Mouse (Mus musculus) ES-Bruce4 (cell line): ENCODE results near the gene Ntn5. TPM values are rescaled to one million over a fixed set of nuclear protein-coding genes. Genes with fewer than 3 reads are reported as not detected.

ENCODE experiments used
- H3K27ac ChIP-seq: 2 replicates; pipeline ENCODE4 v1.5.1; 2012; ENCODE audit warnings: low read length, inconsistent platforms; ENCODE audit not compliant: insufficient read depth
- H3K27me3 ChIP-seq: 2 replicates; pipeline ENCODE4 v1.6.1; 2012; ENCODE audit warnings: mild to moderate bottlenecking, low read length, inconsistent platforms; ENCODE audit not compliant: control insufficient read depth, poor library complexity, insufficient read depth, severe bottlenecking
- H3K36me3 ChIP-seq: 2 replicates; pipeline ENCODE4 v1.6.1; 2012; ENCODE audit warnings: inconsistent platforms, mild to moderate bottlenecking, low read length, moderate library complexity; ENCODE audit not compliant: control insufficient read depth, poor library complexity, insufficient read depth, severe bottlenecking
- H3K4me1 ChIP-seq: one replicate; pipeline ENCODE4 v1.8.1; 2011; ENCODE audit warnings: low read length; ENCODE audit not compliant: control insufficient read depth, insufficient read depth
- H3K4me3 ChIP-seq: 2 replicates; pipeline ENCODE4 v1.5.1; 2011; ENCODE audit warnings: low read depth, mild to moderate bottlenecking, low read length
- H3K9ac ChIP-seq: 2 replicates; pipeline ENCODE4 v1.6.1; 2012; ENCODE audit warnings: low read depth, mild to moderate bottlenecking, inconsistent platforms; ENCODE audit not compliant: poor library complexity, severe bottlenecking
- H3K9me3 ChIP-seq: replicated peaks from 2 replicates; pipeline ENCODE4 v1.6.1; 2012; ENCODE audit warnings: mild to moderate bottlenecking, low read length, inconsistent platforms; ENCODE audit not compliant: control insufficient read depth, poor library complexity, insufficient read depth, severe bottlenecking
- CTCF ChIP-seq: IDR thresholded peaks from one replicate; pipeline ENCODE4 v1.8.1; 2011; ENCODE audit warnings: low read depth, low read length
- EP300 ChIP-seq: IDR thresholded peaks from 2 replicates; pipeline ENCODE4 v1.6.1; 2011; ENCODE audit warnings: low read depth, low read length; ENCODE audit not compliant: insufficient read depth
- POLR2A ChIP-seq: IDR thresholded peaks from one replicate; pipeline ENCODE4 v1.8.1; 2011; ENCODE audit warnings: low read length; ENCODE audit not compliant: insufficient read depth
- polyA plus RNA-seq: library from polyadenylated mRNA; stranded (reverse); fragments of >200 nt; gene quantifications from 2 replicates; pipeline ENCODE4 v1.2.4, GENCODE M21; 2011; ENCODE audit warnings: low read depth; ENCODE audit not compliant: missing spikeins, insufficient read depth, insufficient read length

The Ntn5 gene
- polyA plus RNA-seq, 1 experiment, result 0.51 TPM

- no peak overlapping the region for H3K9ac ChIP-seq
- no peaks in the 10 kb centered on the region for H3K9me3 ChIP-seq
- no peak overlapping the region for H3K27ac ChIP-seq
- H3K4me1 ChIP-seq, result peaks cover 2% of the 10 kb centered on the region
- TF ChIP-seq CTCF (peak; percentile 41), EP300 (no peak), POLR2A (no peak)
- H3K27me3 ChIP-seq, result no peaks in the 10 kb centered on the region
- no peak overlapping the region for H3K4me3 ChIP-seq
- H3K36me3 ChIP-seq, result no peaks in the 10 kb centered on the region
Measured at GRCm38 (mm10) chr7:45668921-45669320, 14.9 kb upstream of the Ntn5 start.

- Histone ChIP-seq H3K4me1 (no peaks in the 10 kb centered on the region), H3K4me3 (no peak overlapping the region), H3K27me3 (no peaks in the 10 kb centered on the region), H3K9me3 (no peaks in the 10 kb centered on the region), H3K27ac (no peak overlapping the region), H3K9ac (no peak overlapping the region), H3K36me3 (no peaks in the 10 kb centered on the region)
- TF ChIP-seq CTCF (no peak), EP300 (no peak), POLR2A (no peak)
Measured at GRCm38 (mm10) chr7:45677627-45678295, 6.1 kb upstream of the Ntn5 start.

GRCm38 (mm10) chr7:45678513-45678912 is 5.3 kb upstream of the Ntn5 start:
- Histone ChIP-seq H3K27ac (no peak overlapping the region), H3K4me1 (no peaks in the 10 kb centered on the region), H3K36me3 (no peaks in the 10 kb centered on the region), H3K4me3 (no peak overlapping the region), H3K9me3 (no peaks in the 10 kb centered on the region), H3K27me3 (no peaks in the 10 kb centered on the region), H3K9ac (no peak overlapping the region)
- TF ChIP-seq POLR2A (no peak), EP300 (no peak), CTCF (no peak)

GRCm38 (mm10) chr7:45679966-45680621 is 3.7 kb upstream of the Ntn5 start:
- H3K4me3 ChIP-seq, result no peak overlapping the region
- H3K36me3 ChIP-seq, result no peaks in the 10 kb centered on the region
- no peaks in the 10 kb centered on the region for H3K9me3 ChIP-seq
- no peak overlapping the region for H3K9ac ChIP-seq
- H3K4me1 ChIP-seq, result no peaks in the 10 kb centered on the region
- H3K27me3 ChIP-seq, result no peaks in the 10 kb centered on the region
- H3K27ac ChIP-seq, result no peak overlapping the region
- no peak for TF ChIP-seq CTCF
- TF ChIP-seq POLR2A, result no peak
- TF ChIP-seq EP300, result no peak

DNA sequence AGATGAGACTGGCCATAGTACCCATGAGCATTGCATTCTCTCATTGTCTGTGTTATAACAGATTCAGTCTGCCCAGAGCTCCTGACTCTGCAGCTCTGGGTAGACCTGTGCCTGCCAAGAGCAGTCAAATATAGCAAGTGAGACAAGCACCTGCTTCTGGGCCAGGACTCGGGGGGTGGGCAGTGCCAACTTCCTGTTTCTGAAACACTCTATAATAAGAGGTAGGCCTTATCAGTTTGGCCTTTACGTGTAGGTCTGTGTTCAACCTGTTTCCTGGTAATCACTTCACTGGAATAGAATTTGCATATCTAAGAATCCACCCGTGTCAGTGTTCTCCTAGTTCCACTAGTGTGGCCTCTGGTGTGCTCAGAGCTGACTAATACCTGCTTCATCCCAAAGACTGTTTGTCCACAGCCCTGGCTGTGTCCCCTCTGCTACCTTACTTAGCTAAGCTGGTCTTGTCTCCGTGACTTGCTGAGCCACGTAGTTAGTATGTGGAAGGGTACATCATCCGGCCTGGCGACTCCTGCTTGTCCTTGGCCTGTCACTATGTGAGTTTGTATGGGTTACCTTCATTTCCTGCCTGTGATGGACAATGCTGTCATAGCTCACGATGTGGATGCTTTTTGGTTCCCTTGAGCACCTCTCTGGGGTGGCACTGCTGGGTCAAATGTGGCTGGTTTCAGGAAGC is 2.6 kb upstream of the Ntn5 start:
- Histone ChIP-seq H3K4me1 (no peaks in the 10 kb centered on the region), H3K4me3 (no peak overlapping the region), H3K27ac (no peak overlapping the region), H3K9ac (no peak overlapping the region), H3K36me3 (no peaks in the 10 kb centered on the region), H3K27me3 (no peaks in the 10 kb centered on the region), H3K9me3 (no peaks in the 10 kb centered on the region)
- no peak for TF ChIP-seq POLR2A
- no peak for TF ChIP-seq EP300
- TF ChIP-seq CTCF, result no peak
